16 mouse cellular contexts compared by ENCODE assay signal in the genomic region with DNA sequence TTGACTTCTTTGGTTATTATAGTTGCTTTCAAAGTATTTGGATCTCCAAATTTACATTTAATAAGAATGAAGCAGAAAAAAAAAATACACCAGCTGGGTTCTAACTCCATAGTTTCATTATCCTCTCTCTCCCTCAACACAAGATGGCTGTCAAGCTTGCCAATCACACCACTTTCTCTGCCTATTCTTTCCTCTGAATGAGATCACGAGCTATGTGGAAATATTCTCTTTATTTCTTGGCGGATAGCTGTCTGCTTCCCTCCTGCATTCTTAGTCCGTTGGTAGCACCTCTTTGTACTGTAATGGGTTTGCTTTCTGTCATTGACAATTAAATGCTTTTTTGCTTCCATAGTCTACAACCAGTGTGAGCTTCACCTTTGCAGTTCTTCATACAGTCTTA.
DNase-seq lines count a peak whose midpoint lies in the region; ATAC-seq and TF ChIP-seq lines count a peak whose summit lies in the region.
"Had no signal": no experiment of that assay in that cellular context is flagged by ENCODE, and none has a peak within 500 bp of the region (broad histone marks: within the 10 kb centered on the region; RNA-seq: fewer than 3 reads in every experiment).

No protein-coding gene starts in this region.

- H3K9me3 ChIP-seq in forebrain, embryonic 14.5 days (replicated peaks; ENCODE audit: control insufficient read depth, low read length), result no peaks in the 10 kb centered on the region
- H3K9me3 ChIP-seq in forebrain, embryonic 12.5 days, result no peaks in the 10 kb centered on the region
- no peaks in the 10 kb centered on the region for H3K9me3 ChIP-seq in forebrain, embryonic 16.5 days (ENCODE audit: control insufficient read depth, low read length)
- H3K9me3 ChIP-seq in hindbrain, embryonic 12.5 days (replicated peaks), result no peaks in the 10 kb centered on the region
- no peaks in the 10 kb centered on the region for H3K9me3 ChIP-seq in stomach, postnatal 0 days (ENCODE audit: control insufficient read depth, low read length)
- H3K9me3 ChIP-seq: embryonic facial prominence, embryonic 10.5 days; embryonic facial prominence, embryonic 12.5 days had no signal

- WGBS in forebrain, embryonic 14.5 days, result 18% methylated on average over 3 of the region's 3 CpGs
- 39% methylated on average over 3 of the region's 3 CpGs for WGBS in forebrain, embryonic 12.5 days
- WGBS in forebrain, embryonic 16.5 days, result 18% methylated on average over 3 of the region's 3 CpGs
- WGBS in hindbrain, embryonic 12.5 days, result 60% methylated on average over 3 of the region's 3 CpGs
- WGBS in stomach, postnatal 0 days, result 76% methylated on average over 3 of the region's 3 CpGs

- TF ChIP-seq EP300 in stomach, postnatal 0 days (optimal IDR thresholded peaks at IDR 0.05), result no peak

- DNase-seq in forebrain, embryonic 14.5 days (ENCODE audit: low spot score), result peak; percentile 40
- DNase-seq in brain, embryonic 14.5 days (ENCODE audit: low read depth), result peak; percentile 52
- no peak for DNase-seq in stomach, postnatal 0 days (ENCODE audit: low spot score)
- DNase-seq: adrenal gland, adult 2 months; adrenal gland, postnatal 10 days; adrenal gland, postnatal 25 days; cerebellum, adult 11-12 months; cerebellum, adult 2 months; cerebellum, adult 9-10 months; cerebellum, postnatal 10 days; cerebellum, postnatal 25 days had no signal

- peaks cover 2% of the 10 kb centered on the region; the same call in 1 of the 2 replicates for H3K4me1 ChIP-seq in forebrain, embryonic 14.5 days (ENCODE audit: control insufficient read depth, insufficient read depth, low read length)
- no peaks in the 10 kb centered on the region for H3K4me1 ChIP-seq in forebrain, embryonic 12.5 days
- no peaks in the 10 kb centered on the region for H3K4me1 ChIP-seq in forebrain, embryonic 16.5 days (replicated peaks; ENCODE audit: control insufficient read depth, insufficient read depth, low read length)
- no peaks in the 10 kb centered on the region for H3K4me1 ChIP-seq in hindbrain, embryonic 12.5 days
- H3K4me1 ChIP-seq in stomach, postnatal 0 days (replicated peaks; ENCODE audit: control insufficient read depth, insufficient read depth), result no peaks in the 10 kb centered on the region
- H3K4me1 ChIP-seq: embryonic facial prominence, embryonic 10.5 days; embryonic facial prominence, embryonic 12.5 days had no signal

- TF ChIP-seq POLR2A in brain, embryonic 14.5 days (IDR thresholded peaks at IDR 0.05; ENCODE audit: borderline replicate concordance, extremely low read depth, insufficient read depth, insufficient read length, poor library complexity, severe bottlenecking), result no peak

- no peak overlapping the region for H3K4me2 ChIP-seq in forebrain, embryonic 14.5 days (ENCODE audit: low read length)
- no peak overlapping the region for H3K4me2 ChIP-seq in forebrain, embryonic 12.5 days
- H3K4me2 ChIP-seq in forebrain, embryonic 16.5 days (ENCODE audit: low read length), result no peak overlapping the region
- no peak overlapping the region for H3K4me2 ChIP-seq in hindbrain, embryonic 12.5 days (replicated peaks)
- no peak overlapping the region for H3K4me2 ChIP-seq in stomach, postnatal 0 days (replicated peaks; ENCODE audit: low read depth)
- H3K4me2 ChIP-seq: embryonic facial prominence, embryonic 12.5 days had no signal

- no peaks in the 10 kb centered on the region for H3K27me3 ChIP-seq in forebrain, embryonic 14.5 days (replicated peaks; ENCODE audit: control insufficient read depth, insufficient read depth, low read length)
- no peaks in the 10 kb centered on the region for H3K27me3 ChIP-seq in forebrain, embryonic 12.5 days
- no peaks in the 10 kb centered on the region for H3K27me3 ChIP-seq in forebrain, embryonic 16.5 days (replicated peaks; ENCODE audit: control insufficient read depth, insufficient read depth, low read length)
- no peaks in the 10 kb centered on the region for H3K27me3 ChIP-seq in hindbrain, embryonic 12.5 days
- H3K27me3 ChIP-seq in stomach, postnatal 0 days (ENCODE audit: control insufficient read depth, insufficient read depth, low read length), result no peaks in the 10 kb centered on the region
- H3K27me3 ChIP-seq: embryonic facial prominence, embryonic 12.5 days had no signal

- TF ChIP-seq CTCF in brain, embryonic 14.5 days (IDR thresholded peaks at IDR 0.05; ENCODE audit: borderline replicate concordance, extremely low read depth, insufficient read depth, insufficient read length), result no peak
- TF ChIP-seq CTCF in stomach, postnatal 0 days (IDR thresholded peaks at IDR 0.05; ENCODE audit: low read depth), result no peak

- no peak overlapping the region for H3K27ac ChIP-seq in forebrain, embryonic 14.5 days (ENCODE audit: low read depth, low read length)
- H3K27ac ChIP-seq in forebrain, embryonic 12.5 days, result no peak overlapping the region
- no peak overlapping the region for H3K27ac ChIP-seq in forebrain, embryonic 16.5 days (ENCODE audit: low read length)
- no peak overlapping the region for H3K27ac ChIP-seq in hindbrain, embryonic 12.5 days
- H3K27ac ChIP-seq in stomach, postnatal 0 days (replicated peaks), result no peak overlapping the region
- H3K27ac ChIP-seq: embryonic facial prominence, embryonic 10.5 days; embryonic facial prominence, embryonic 12.5 days had no signal

- H3K4me3 ChIP-seq in forebrain, embryonic 14.5 days (ENCODE audit: low read depth, low read length), result no peak overlapping the region
- H3K4me3 ChIP-seq in forebrain, embryonic 12.5 days (replicated peaks), result no peak overlapping the region
- H3K4me3 ChIP-seq in forebrain, embryonic 16.5 days (replicated peaks; ENCODE audit: low read length), result no peak overlapping the region
- no peak overlapping the region for H3K4me3 ChIP-seq in hindbrain, embryonic 12.5 days
- H3K4me3 ChIP-seq in stomach, postnatal 0 days (ENCODE audit: low read depth, low read length), result no peak overlapping the region
- H3K4me3 ChIP-seq: embryonic facial prominence, embryonic 10.5 days; embryonic facial prominence, embryonic 12.5 days had no signal

- ATAC-seq in forebrain, embryonic 14.5 days, result no peak
- no peak for ATAC-seq in forebrain, embryonic 12.5 days (ENCODE audit: low FRiP score)
- ATAC-seq in forebrain, embryonic 16.5 days, result peak; percentile 58; the same call in 1 of the 2 replicates
- ATAC-seq in hindbrain, embryonic 12.5 days (ENCODE audit: low FRiP score), result no peak
- no peak for ATAC-seq in stomach, postnatal 0 days (ENCODE audit: low FRiP score, low TSS enrichment)

- no peaks in the 10 kb centered on the region for H3K36me3 ChIP-seq in forebrain, embryonic 14.5 days (ENCODE audit: control insufficient read depth, insufficient read depth, low read length)
- H3K36me3 ChIP-seq in forebrain, embryonic 12.5 days (replicated peaks), result no peaks in the 10 kb centered on the region
- H3K36me3 ChIP-seq in forebrain, embryonic 16.5 days (ENCODE audit: control insufficient read depth, insufficient read depth), result no peaks in the 10 kb centered on the region
- no peaks in the 10 kb centered on the region for H3K36me3 ChIP-seq in hindbrain, embryonic 12.5 days
- H3K36me3 ChIP-seq in stomach, postnatal 0 days (ENCODE audit: control insufficient read depth, insufficient read depth, low read length), result no peaks in the 10 kb centered on the region
- H3K36me3 ChIP-seq: embryonic facial prominence, embryonic 10.5 days; embryonic facial prominence, embryonic 12.5 days had no signal

- no peak overlapping the region for H3K9ac ChIP-seq in forebrain, embryonic 14.5 days (ENCODE audit: low read length)
- no peak overlapping the region for H3K9ac ChIP-seq in forebrain, embryonic 12.5 days
- H3K9ac ChIP-seq in forebrain, embryonic 16.5 days (replicated peaks; ENCODE audit: low read depth, low read length), result no peak overlapping the region
- no peak overlapping the region for H3K9ac ChIP-seq in hindbrain, embryonic 12.5 days
- H3K9ac ChIP-seq in stomach, postnatal 0 days (ENCODE audit: low read length), result no peak overlapping the region
- H3K9ac ChIP-seq: embryonic facial prominence, embryonic 12.5 days had no signal
